Mouse (Mus musculus) stomach, postnatal 0 days (tissue): Measurements from ENCODE around the gene Atxn7l3.

ENCODE experiments used
- CTCF ChIP-seq: IDR thresholded peaks from 2 replicates; pipeline ENCODE4 v1.5.1; 2016; ENCODE audit warnings: antibody characterized with exemption, low read depth, mild to moderate bottlenecking, moderate library complexity
- EP300 ChIP-seq: optimal IDR thresholded peaks from 2 replicates; pipeline ENCODE3; 2016; ENCODE audit warnings: antibody characterized with exemption

DNA sequence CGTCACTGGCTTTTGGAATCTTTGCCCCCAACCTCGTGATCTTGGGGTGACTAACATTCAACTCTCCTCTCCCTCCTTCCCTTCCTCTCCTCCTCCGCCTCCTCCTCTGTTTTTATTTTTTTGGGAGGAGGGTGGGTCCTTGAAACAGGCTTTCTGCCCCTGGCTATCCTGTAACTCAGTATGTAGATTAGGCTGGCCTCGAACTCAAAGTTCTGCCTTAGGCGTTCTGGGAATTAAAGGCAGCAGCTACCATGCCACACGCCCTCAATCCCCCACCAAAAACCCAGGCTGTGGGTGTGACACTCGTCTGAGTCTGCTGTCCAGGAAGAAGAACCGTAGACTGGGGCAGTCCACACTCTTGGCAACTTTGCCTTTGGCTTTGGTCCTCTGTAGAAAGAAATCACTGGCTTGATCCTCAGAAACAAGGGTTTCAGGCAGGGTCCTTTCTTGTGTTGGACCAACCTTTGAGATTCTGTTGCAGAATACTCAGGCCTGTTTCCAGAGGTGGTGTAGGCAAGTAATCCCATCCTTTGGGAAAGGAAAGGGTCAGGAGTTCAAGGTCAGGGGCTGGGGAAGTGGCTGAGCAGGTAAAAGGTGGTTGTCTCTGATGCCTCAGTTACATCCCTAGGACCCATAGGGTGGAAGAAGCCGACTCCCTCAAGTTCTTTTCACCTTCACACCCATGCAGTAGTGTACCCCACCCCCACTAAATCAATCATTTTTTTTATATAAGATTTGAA lies 46.9 kb downstream of the Atxn7l3 start:
- TF ChIP-seq CTCF (no peak), EP300 (no peak)
